In the genomic region with DNA sequence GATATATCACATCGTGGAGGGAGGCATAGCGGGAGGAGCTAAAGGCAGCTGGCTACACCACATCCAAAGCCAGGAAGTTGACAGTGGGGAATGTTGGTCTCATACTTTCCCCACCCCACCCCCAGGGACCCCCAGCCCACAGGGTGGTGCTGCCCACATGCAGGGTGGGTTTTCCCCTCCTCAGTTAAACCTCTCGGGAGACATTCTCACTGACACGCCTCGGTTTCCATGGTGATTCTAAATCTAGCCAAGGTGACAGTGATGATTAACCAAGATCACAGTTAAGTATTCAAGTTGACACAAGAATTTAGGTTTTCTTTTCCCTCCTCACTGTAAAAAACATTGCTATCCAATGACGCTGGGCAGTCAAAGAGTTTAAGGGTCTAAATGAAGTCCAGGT, we compare ENCODE assay signal across 26 mouse cellular contexts.
DNase-seq lines count a peak whose midpoint lies in the region; ATAC-seq and TF ChIP-seq lines count a peak whose summit lies in the region.
"Had no signal": no experiment of that assay in that cellular context is flagged by ENCODE, and none has a peak within 500 bp of the region (broad histone marks: within the 10 kb centered on the region; RNA-seq: fewer than 3 reads in every experiment).

No protein-coding gene starts in this region.

- 78% methylated on average over 6 of the region's 6 CpGs for WGBS in heart, embryonic 12.5 days
- WGBS in kidney, embryonic 15.5 days, result 70% methylated on average over 6 of the region's 6 CpGs

- no peaks in the 10 kb centered on the region for H3K36me3 ChIP-seq in heart, embryonic 12.5 days
- peaks cover 4% of the 10 kb centered on the region; the same call in 1 of the 2 replicates for H3K36me3 ChIP-seq in kidney, embryonic 15.5 days
- no peaks in the 10 kb centered on the region for H3K36me3 ChIP-seq in testis, adult 2 months (ENCODE audit: control insufficient read depth, insufficient read depth, low read length)
- H3K36me3 ChIP-seq: embryonic facial prominence, embryonic 15.5 days had no signal

- H3K4me3 ChIP-seq in heart, embryonic 12.5 days, result no peak overlapping the region
- H3K4me3 ChIP-seq in kidney, embryonic 15.5 days (replicated peaks), result no peak overlapping the region
- peak overlapping the region; percentile 10; the same call in 1 of the 2 replicates for H3K4me3 ChIP-seq in testis, adult 2 months (ENCODE audit: control insufficient read depth, low read depth, low read length)
- H3K4me3 ChIP-seq: embryonic facial prominence, embryonic 13.5 days; embryonic facial prominence, embryonic 15.5 days; erythroblast, embryonic 14.5 days; forebrain, embryonic 10.5 days; forebrain, embryonic 12.5 days had no signal

- no peak for ATAC-seq in heart, embryonic 12.5 days (ENCODE audit: insufficient number of reproducible peaks, low FRiP score)
- no peak for ATAC-seq in kidney, embryonic 15.5 days (replicated peaks; ENCODE audit: low FRiP score)
- ATAC-seq: CD4-positive, CD25-positive, alpha-beta regulatory T cell, adult 4 months; forebrain, embryonic 14.5 days had no signal

- no peak overlapping the region for H3K9ac ChIP-seq in heart, embryonic 12.5 days
- H3K9ac ChIP-seq in kidney, embryonic 15.5 days, result no peak overlapping the region
- H3K9ac ChIP-seq: embryonic facial prominence, embryonic 13.5 days; embryonic facial prominence, embryonic 15.5 days; forebrain, embryonic 12.5 days had no signal

- H3K27me3 ChIP-seq in heart, embryonic 12.5 days (replicated peaks), result no peaks in the 10 kb centered on the region
- no peaks in the 10 kb centered on the region for H3K27me3 ChIP-seq in kidney, embryonic 15.5 days
- no peaks in the 10 kb centered on the region for H3K27me3 ChIP-seq in testis, adult 2 months (ENCODE audit: control insufficient read depth, insufficient read depth, low read length)
- H3K27me3 ChIP-seq: embryonic facial prominence, embryonic 13.5 days; embryonic facial prominence, embryonic 15.5 days had no signal

- H3K4me2 ChIP-seq in heart, embryonic 12.5 days, result no peak overlapping the region
- H3K4me2 ChIP-seq in kidney, embryonic 15.5 days, result no peak overlapping the region
- H3K4me2 ChIP-seq: embryonic facial prominence, embryonic 13.5 days; embryonic facial prominence, embryonic 15.5 days; forebrain, embryonic 12.5 days had no signal

- peaks cover 9% of the 10 kb centered on the region for H3K4me1 ChIP-seq in heart, embryonic 12.5 days (replicated peaks)
- peaks cover 48% of the 10 kb centered on the region for H3K4me1 ChIP-seq in kidney, embryonic 15.5 days
- no peaks in the 10 kb centered on the region for H3K4me1 ChIP-seq in testis, adult 2 months (ENCODE audit: control insufficient read depth, insufficient read depth, low read length)
- H3K4me1 ChIP-seq: embryonic facial prominence, embryonic 15.5 days had no signal

- no peak for TF ChIP-seq CTCF in testis, adult 2 months (IDR thresholded peaks at IDR 0.05; ENCODE audit: control insufficient read depth, insufficient read depth, insufficient replicate concordance, low read depth, low read length)

- peak; percentile 68 for DNase-seq in heart, adult 11 months
- DNase-seq in kidney, adult 8-10 months, result peak; percentile 44 to 66
- DNase-seq in kidney, postnatal 14 days, result no peak
- DNase-seq in kidney, adult 18-20 months, result no peak
- no peak for DNase-seq in testis, postnatal 14 days (ENCODE audit: low spot score)
- DNase-seq: adrenal gland, adult 2 months; adrenal gland, postnatal 10 days; adrenal gland, postnatal 25 days; B cell, adult 2 months; cerebellum, adult 11 months; cerebellum, adult 18-20 months; cerebellum, adult 8-10 months; cerebellum, adult 9-11 months; cerebellum, postnatal 14 days; cerebellum, postnatal 36 days; embryo, embryonic 11 days had no signal

- H3K27ac ChIP-seq in heart, embryonic 12.5 days (ENCODE audit: poor library complexity, severe bottlenecking), result no peak overlapping the region
- peak overlapping the region; percentile 29; the same call in 1 of the 2 replicates for H3K27ac ChIP-seq in kidney, embryonic 15.5 days
- H3K27ac ChIP-seq in testis, adult 2 months (ENCODE audit: control insufficient read depth, insufficient read depth, low read depth, low read length), result no peak overlapping the region
- H3K27ac ChIP-seq: embryonic facial prominence, embryonic 13.5 days; embryonic facial prominence, embryonic 15.5 days; forebrain, embryonic 10.5 days; forebrain, embryonic 12.5 days had no signal

- TF ChIP-seq POLR2A in testis, adult 2 months (IDR thresholded peaks at IDR 0.05; ENCODE audit: control insufficient read depth, low read depth, low read length), result no peak

- peaks cover 5% of the 10 kb centered on the region; the same call in 1 of the 2 replicates for H3K9me3 ChIP-seq in heart, embryonic 12.5 days (replicated peaks)
- no peaks in the 10 kb centered on the region for H3K9me3 ChIP-seq in kidney, embryonic 15.5 days (replicated peaks)
- H3K9me3 ChIP-seq: embryonic facial prominence, embryonic 13.5 days; embryonic facial prominence, embryonic 15.5 days; forebrain, embryonic 10.5 days had no signal

Comparison
In these comparisons a context has a peak if more than half of its experiments do, and no peak if none do; other contexts are left out.
1. DNase-seq: peak in heart, adult 11 months (single experiment) and kidney, adult 8-10 months (2 of 2); none in kidney, postnatal 14 days (single experiment), kidney, adult 18-20 months (single experiment) and testis, postnatal 14 days (single experiment).